Mouse (Mus musculus) frontal cortex, postnatal 36 days (tissue): ENCODE data around the gene Zfp644.

Experiments used
- DNase-seq, 2 experiments: peaks; one replicate each; pipeline ENCODE4 v3.0.0; 2022; ENCODE audit warnings: low spot score in 2 of 2

The Zfp644 gene

GRCm38 (mm10) chr5:106664910-106665309 is 32.2 kb downstream of the Zfp644 start:
- no peak for DNase-seq

GRCm38 (mm10) chr5:106660867-106661266 is 36.2 kb downstream of the Zfp644 start:
- no peak for DNase-seq

- DNase-seq, result no peak
These were observed 44.2 kb downstream of the Zfp644 start for GRCm38 (mm10) chr5:106652790-106653328.

GRCm38 (mm10) chr5:106652220-106652753 is 44.8 kb downstream of the Zfp644 start:
- DNase-seq, result no peak

GRCm38 (mm10) chr5:106649995-106650394 is 47.1 kb downstream of the Zfp644 start:
- no peak for DNase-seq

GRCm38 (mm10) chr5:106649441-106649840 is 47.6 kb downstream of the Zfp644 start:
- no peak for DNase-seq

GRCm38 (mm10) chr5:106643434-106643833 is 53.7 kb downstream of the Zfp644 start:
- DNase-seq, result no peak

- DNase-seq, result no peak
These were observed 55.2 kb downstream of the Zfp644 start for GRCm38 (mm10) chr5:106641876-106642275.

GRCm38 (mm10) chr5:106640235-106640809 is 56.8 kb downstream of the Zfp644 start:
- DNase-seq, result no peak

GRCm38 (mm10) chr5:106639627-106640026 is 57.5 kb downstream of the Zfp644 start:
- DNase-seq, result no peak

- no peak for DNase-seq
These were observed 60.6 kb downstream of the Zfp644 start for GRCm38 (mm10) chr5:106636423-106636946.

GRCm38 (mm10) chr5:106628369-106629149 is 68.5 kb downstream of the Zfp644 start:
- no peak for DNase-seq

GRCm38 (mm10) chr5:106623337-106623736 is 73.8 kb downstream of the Zfp644 start:
- peak; percentile 15 to 22 for DNase-seq

- DNase-seq, result no peak
These were observed 74.9 kb downstream of the Zfp644 start for GRCm38 (mm10) chr5:106622193-106622592.

- no peak for DNase-seq
These were observed 76.6 kb downstream of the Zfp644 start for GRCm38 (mm10) chr5:106620446-106620845.

- DNase-seq, result no peak
These were observed 82.1 kb downstream of the Zfp644 start for GRCm38 (mm10) chr5:106615006-106615405.

GRCm38 (mm10) chr5:106614570-106614969 is 82.5 kb downstream of the Zfp644 start:
- DNase-seq, result no peak

- no peak for DNase-seq
These were observed 84.9 kb downstream of the Zfp644 start for GRCm38 (mm10) chr5:106612151-106612550.

GRCm38 (mm10) chr5:106608798-106609197 is 88.3 kb downstream of the Zfp644 start, which contains the start of gene Gm17304:
Gene Gm17304 (plus strand): TSS chr5:106609098.
- DNase-seq, result no peak

GRCm38 (mm10) chr5:106607081-106607480 is 90.0 kb downstream of the Zfp644 start:
- DNase-seq, result no peak

- DNase-seq, result no peak
These were observed 92.0 kb downstream of the Zfp644 start for GRCm38 (mm10) chr5:106605096-106605495.

GRCm38 (mm10) chr5:106604381-106604780 is 92.7 kb downstream of the Zfp644 start:
- DNase-seq, result no peak
